Mouse (Mus musculus) layer of hippocampus, adult 2 months (tissue): Measurements from ENCODE around the gene Macrod2. TPM values are rescaled to one million over a fixed set of nuclear protein-coding genes. Genes with fewer than 3 reads are reported as not detected.

Experiments used
- DNase-seq, 2 experiments: peaks; one replicate each; pipeline ENCODE4 v3.0.0; 2022; ENCODE audit warnings: low spot score in 2 of 2
- H3K27ac ChIP-seq: fragments of 200-600 bp; 2 replicates; pipeline ENCODE4 v1.8.1; 2022
- H3K4me3 ChIP-seq: fragments of 200-600 bp; 2 replicates; pipeline ENCODE4 v1.8.1; 2022; ENCODE audit warnings: mild to moderate bottlenecking
- CTCF ChIP-seq: fragments of 200-600 bp; conservative IDR thresholded peaks from 2 replicates; pipeline ENCODE4 v1.8.1; 2022; ENCODE audit warnings: antibody characterized with exemption, mild to moderate bottlenecking, moderate library complexity
- total RNA-seq, 2 experiments: library from RNA; stranded (reverse); gene quantifications; 2 replicates each; pipeline ENCODE4 v1.2.3; 2021

Macrod2 gene
- total RNA-seq, 2 experiments from 2014 or later: 47.4 to 55.5 TPM

GRCm38 (mm10) chr2:141712265-141712664, 1317.2 kb downstream of the Macrod2 start:
- DNase-seq: peak in 1 of 2 experiments; percentile 19
- H3K4me3 ChIP-seq: no peak overlapping the region
- H3K27ac ChIP-seq: peak overlapping the region; percentile 18; the same call in 1 of the 2 replicates
- no peak for TF ChIP-seq CTCF

GRCm38 (mm10) chr2:141715061-141715460, 1320.0 kb downstream of the Macrod2 start:
- no peak overlapping the region for H3K27ac ChIP-seq
- no peak for TF ChIP-seq CTCF
- no peak overlapping the region for H3K4me3 ChIP-seq
- DNase-seq: no peak

- DNase-seq: no peak
- Histone ChIP-seq H3K27ac (no peak overlapping the region), H3K4me3 (no peak overlapping the region)
- TF ChIP-seq CTCF: no peak
Measured at GRCm38 (mm10) chr2:141722531-141722930, 1327.4 kb downstream of the Macrod2 start.

- TF ChIP-seq CTCF: no peak
Measured at GRCm38 (mm10) chr2:141728998-141729397, 1333.9 kb downstream of the Macrod2 start.

GRCm38 (mm10) chr2:141736685-141737456, 1341.8 kb downstream of the Macrod2 start:
- H3K27ac ChIP-seq: peak overlapping the region; percentile 47
- no peak overlapping the region for H3K4me3 ChIP-seq
- TF ChIP-seq CTCF: no peak
- no peak for DNase-seq

More at GRCm38 (mm10) chr2:141728998-141729397, 1333.9 kb downstream of the Macrod2 start:
- H3K4me3 ChIP-seq: no peak overlapping the region
- no peak for DNase-seq
- no peak overlapping the region; the same call in 1 of the 2 replicates for H3K27ac ChIP-seq

GRCm38 (mm10) chr2:141738702-141739101, 1343.6 kb downstream of the Macrod2 start:
- Histone ChIP-seq H3K4me3 (no peak overlapping the region), H3K27ac (no peak overlapping the region)
- no peak for DNase-seq
- TF ChIP-seq CTCF: no peak

- TF ChIP-seq CTCF: no peak
- DNase-seq: no peak
- Histone ChIP-seq H3K27ac (no peak overlapping the region; the same call in 1 of the 2 replicates), H3K4me3 (no peak overlapping the region)
Measured at GRCm38 (mm10) chr2:141740318-141740717, 1345.2 kb downstream of the Macrod2 start.

GRCm38 (mm10) chr2:141800236-141800635, 1405.1 kb downstream of the Macrod2 start:
- no peak for TF ChIP-seq CTCF
- DNase-seq: no peak
- no peak overlapping the region for H3K4me3 ChIP-seq

GRCm38 (mm10) chr2:141800909-141801308, 1405.8 kb downstream of the Macrod2 start:
- Histone ChIP-seq H3K27ac (no peak overlapping the region), H3K4me3 (no peak overlapping the region)
- no peak for DNase-seq
- TF ChIP-seq CTCF: no peak

More at GRCm38 (mm10) chr2:141800236-141800635, 1405.1 kb downstream of the Macrod2 start:
- H3K27ac ChIP-seq: no peak overlapping the region

- no peak overlapping the region for H3K27ac ChIP-seq
- no peak overlapping the region for H3K4me3 ChIP-seq
- no peak for TF ChIP-seq CTCF
- no peak for DNase-seq
Measured at GRCm38 (mm10) chr2:141816266-141816665, 1421.2 kb downstream of the Macrod2 start.

GRCm38 (mm10) chr2:141817546-141818180, 1422.6 kb downstream of the Macrod2 start:
- DNase-seq: peak in 1 of 2 experiments; percentile 21

GRCm38 (mm10) chr2:141820795-141821194, 1425.7 kb downstream of the Macrod2 start:
- no peak overlapping the region for H3K4me3 ChIP-seq
- TF ChIP-seq CTCF: no peak
- peak overlapping the region; percentile 56 for H3K27ac ChIP-seq
- peak in 1 of 2 experiments; percentile 40 for DNase-seq

More at GRCm38 (mm10) chr2:141817546-141818180, 1422.6 kb downstream of the Macrod2 start:
- Histone ChIP-seq H3K4me3 (no peak overlapping the region), H3K27ac (peak overlapping the region; percentile 75)
- TF ChIP-seq CTCF: no peak
